Mouse (Mus musculus): ENCODE results near the gene Akap2. TPM values are rescaled to one million over a fixed set of nuclear protein-coding genes. Genes with fewer than 3 reads are reported as not detected.
"Not testable (repeated sequence)": the region's sequence is repeated elsewhere in the genome, so short reads cannot be mapped to it uniquely, and the experiment has no call there.

Gene Akap2
- total and polyA plus RNA-seq, 3 experiments: 1.7 to 7.2 TPM; not detected in 1

- H3K27ac ChIP-seq (ENCODE audit: control insufficient read depth, low read depth, low read length): no peak overlapping the region
- no peaks in the 10 kb centered on the region for H3K9me3 ChIP-seq (replicated peaks; ENCODE audit: insufficient read depth, low read length)
- H3K4me3 ChIP-seq (ENCODE audit: control insufficient read depth in 1 of 2, insufficient read depth in 1 of 2, low read depth in 2 of 2, low read length in 2 of 2): no peak overlapping the region
- no peak for DNase-seq (ENCODE audit: low read depth, low spot score)
- no peak for TF ChIP-seq JUND (IDR thresholded peaks at IDR 0.05; ENCODE audit: low read depth, low read length)
- TF ChIP-seq USF2 (IDR thresholded peaks at IDR 0.05; ENCODE audit: borderline replicate concordance in 1 of 2, insufficient read depth in 1 of 2, low read depth in 1 of 2, low read length in 2 of 2): no peak
- no peak for TF ChIP-seq TCF12 (IDR thresholded peaks at IDR 0.05; ENCODE audit: low read depth, low read length)
- TF ChIP-seq MAX (IDR thresholded peaks at IDR 0.05; ENCODE audit: low read length): no peak
- no peak for TF ChIP-seq MEF2A (IDR thresholded peaks at IDR 0.05; ENCODE audit: extremely low read depth, insufficient replicate concordance, low read depth, low read length, poor library complexity, severe bottlenecking)
- no peak for TF ChIP-seq E2F4 (IDR thresholded peaks at IDR 0.05; ENCODE audit: borderline replicate concordance, low read depth, low read length)
- TF ChIP-seq ETS1 (IDR thresholded peaks at IDR 0.05; ENCODE audit: low read depth, low read length): no peak
- no peak for TF ChIP-seq GABPA (IDR thresholded peaks at IDR 0.05; ENCODE audit: low read depth, low read length)
- TF ChIP-seq MAZ (IDR thresholded peaks at IDR 0.05; ENCODE audit: low read depth, low read length): no peak
- TF ChIP-seq MAFK (IDR thresholded peaks at IDR 0.05; ENCODE audit: borderline replicate concordance, low read depth, low read length): no peak
- no peak for TF ChIP-seq MYC (IDR thresholded peaks at IDR 0.05; ENCODE audit: low read depth, low read length)
- TF ChIP-seq ZC3H11A (IDR thresholded peaks at IDR 0.05; ENCODE audit: low read depth, low read length): no peak
- TF ChIP-seq MYB (IDR thresholded peaks at IDR 0.05; ENCODE audit: low read depth, low read length): no peak
- no peak for TF ChIP-seq UBTF (IDR thresholded peaks at IDR 0.05; ENCODE audit: borderline replicate concordance, insufficient read depth, low read depth, low read length)
- no peak for TF ChIP-seq SMC3 (IDR thresholded peaks at IDR 0.05; ENCODE audit: low read depth, low read length)
- TF ChIP-seq CTCF (IDR thresholded peaks at IDR 0.05 in 2 of 3, conservative IDR thresholded peaks at IDR 0.05 in 1 of 3; ENCODE audit: control insufficient read depth in 1 of 3, insufficient read depth in 1 of 3, low read depth in 2 of 3, low read length in 3 of 3, poor library complexity in 1 of 3, severe bottlenecking in 1 of 3): no peak
- TF ChIP-seq KAT2A (conservative IDR thresholded peaks at IDR 0.05; ENCODE audit: low read depth, low read length): no peak
- no peak for TF ChIP-seq TAL1 (IDR thresholded peaks at IDR 0.05; ENCODE audit: low read length)
- no peak for TF ChIP-seq POLR2A (IDR thresholded peaks at IDR 0.05; ENCODE audit: control insufficient read depth in 1 of 2, insufficient read depth in 1 of 2, low read depth in 1 of 2, low read length in 2 of 2, poor library complexity in 1 of 2)
- no peak for TF ChIP-seq POLR2AphosphoS2 (IDR thresholded peaks at IDR 0.05; ENCODE audit: low read length)
- no peak overlapping the region for H3K9ac ChIP-seq (ENCODE audit: control insufficient read depth, low read depth, low read length, poor library complexity, severe bottlenecking)
- no peaks in the 10 kb centered on the region for H3K79me2 ChIP-seq (ENCODE audit: control insufficient read depth, insufficient read depth, low read length, poor library complexity)
- H3K4me1 ChIP-seq (ENCODE audit: control insufficient read depth in 1 of 2, insufficient read depth in 2 of 2, low read length in 2 of 2): peaks cover 0 to 5% of the 10 kb centered on the region in 2 experiments; a peak in 2 of 4 replicates
- no peaks in the 10 kb centered on the region for H3K27me3 ChIP-seq (ENCODE audit: control insufficient read depth in 1 of 2, insufficient read depth in 2 of 2, low read length in 2 of 2)
- no peaks in the 10 kb centered on the region for H3K36me3 ChIP-seq (ENCODE audit: control insufficient read depth in 1 of 2, insufficient read depth in 2 of 2, low read length in 2 of 2)
Observed at GRCm38 (mm10) chr4:57888246-57888645, 170.8 kb downstream of the Akap2 start.

GRCm38 (mm10) chr4:57888978-57889377, 171.5 kb downstream of the Akap2 start:
- not testable (repeated sequence) for H3K27ac ChIP-seq (ENCODE audit: control insufficient read depth, low read depth, low read length); H3K4me3 ChIP-seq (ENCODE audit: control insufficient read depth in 1 of 2, insufficient read depth in 1 of 2, low read depth in 2 of 2, low read length in 2 of 2); DNase-seq (ENCODE audit: low read depth, low spot score); H3K27me3 ChIP-seq (ENCODE audit: control insufficient read depth in 1 of 2, insufficient read depth in 2 of 2, low read length in 2 of 2); H3K9me3 ChIP-seq (replicated peaks; ENCODE audit: insufficient read depth, low read length); H3K9ac ChIP-seq (ENCODE audit: control insufficient read depth, low read depth, low read length, poor library complexity, severe bottlenecking); H3K4me1 ChIP-seq (ENCODE audit: control insufficient read depth in 1 of 2, insufficient read depth in 2 of 2, low read length in 2 of 2); H3K79me2 ChIP-seq (ENCODE audit: control insufficient read depth, insufficient read depth, low read length, poor library complexity); H3K36me3 ChIP-seq (ENCODE audit: control insufficient read depth in 1 of 2, insufficient read depth in 2 of 2, low read length in 2 of 2)
